Mouse (Mus musculus) midbrain, embryonic 11.5 days (tissue): Measurements from ENCODE around the gene Tmem88. TPM values are rescaled to one million over a fixed set of nuclear protein-coding genes. Genes with fewer than 3 reads are reported as not detected.

ENCODE experiments used
- ATAC-seq: fragments of 200-750 bp; cut with Nextera tagmentation; 2 replicates; pipeline ENCODE4 v1.8.0; 2017; ENCODE audit warnings: moderate TSS enrichment, moderate library complexity; ENCODE audit not compliant: low FRiP score
- DNase-seq: peaks from one replicate; pipeline ENCODE4 v3.0.0; 2015; ENCODE audit warnings: low spot score; ENCODE audit errors: missing footprints
- H3K27ac ChIP-seq: fragments of 300-500 bp; sonication (generic); 2 replicates; pipeline ENCODE4 v1.5.1; 2014; ENCODE audit warnings: low read depth, low read length
- H3K27me3 ChIP-seq: fragments of 300-500 bp; sonication (generic); 2 replicates; pipeline ENCODE4 v1.6.1; 2014; ENCODE audit warnings: mild to moderate bottlenecking, low read length, moderate library complexity, mixed read lengths; ENCODE audit not compliant: control insufficient read depth, insufficient read depth
- H3K36me3 ChIP-seq: fragments of 300-500 bp; sonication (generic); 2 replicates; pipeline ENCODE4 v1.6.1; 2014; ENCODE audit warnings: mild to moderate bottlenecking, low read length, moderate library complexity, mixed read lengths; ENCODE audit not compliant: control insufficient read depth, insufficient read depth
- H3K4me1 ChIP-seq: fragments of 300-500 bp; sonication (generic); 2 replicates; pipeline ENCODE4 v1.6.1; 2014; ENCODE audit warnings: low read length; ENCODE audit not compliant: control insufficient read depth, insufficient read depth
- H3K4me2 ChIP-seq: fragments of 300-500 bp; sonication (generic); 2 replicates; pipeline ENCODE4 v1.6.1; 2014; ENCODE audit warnings: mild to moderate bottlenecking, moderate library complexity
- H3K4me3 ChIP-seq: fragments of 300-500 bp; sonication (generic); 2 replicates; pipeline ENCODE4 v1.5.1; 2014; ENCODE audit warnings: low read depth, low read length
- H3K9ac ChIP-seq: fragments of 300-500 bp; sonication (generic); 2 replicates; pipeline ENCODE4 v1.6.1; 2014; ENCODE audit warnings: low read length
- H3K9me3 ChIP-seq: fragments of 300-500 bp; sonication (generic); 2 replicates; pipeline ENCODE4 v1.6.1; 2016; ENCODE audit warnings: low read length; ENCODE audit not compliant: control insufficient read depth
- WGBS: fragments of 180-500 bp; shearing (Covaris S2); extraction: QIAGEN DNeasy Blood & Tissue Kit; methylation state at CpG from one replicate; pipeline ENCODE4 v1.1.7; 2014; 5-methylcytosine and 5-hydroxymethylcytosine counted together
- polyA plus RNA-seq: library from polyadenylated mRNA; unstranded; fragments of >200 nt; fragmentation: Nextera tagmentation; extraction: Ambion mirVana; gene quantifications from 2 replicates; pipeline ENCODE4 v1.2.1, GENCODE M21; 2014

Gene Tmem88
- polyA plus RNA-seq, 1 experiment from 2014 or later = 13.1 TPM

- Histone ChIP-seq H3K27ac (peak overlapping the region; percentile 95), H3K4me3 (peak overlapping the region; percentile 75), H3K27me3 (no peaks in the 10 kb centered on the region), H3K4me1 (peaks cover 32% of the 10 kb centered on the region), H3K36me3 (peaks cover 31% of the 10 kb centered on the region), H3K4me2 (peak overlapping the region; percentile 91), H3K9me3 (no peaks in the 10 kb centered on the region), H3K9ac (peak overlapping the region; percentile 90)
- WGBS = 0% methylated on average over 33 of the region's 33 CpGs
- ATAC-seq (peak; percentile 73), DNase-seq (peak; percentile 97)
These were observed 10.7 kb upstream of the Tmem88 start for GRCm38 (mm10) chr11:69408541-69409377.

GRCm38 (mm10) chr11:69407724-69408004, 9.6 kb upstream of the Tmem88 start:
- no peak for DNase-seq
- H3K4me1 ChIP-seq = peaks cover 21% of the 10 kb centered on the region
- no peak for ATAC-seq
- WGBS = 89% methylated on average over 4 of the region's 4 CpGs
- no peaks in the 10 kb centered on the region for H3K9me3 ChIP-seq
- H3K27me3 ChIP-seq = no peaks in the 10 kb centered on the region
- H3K4me2 ChIP-seq = no peak overlapping the region
- 0 out of 2 replicates have a peak overlapping the region, but pooled peaks have one; percentile 33 for H3K9ac ChIP-seq
- H3K36me3 ChIP-seq = peaks cover 34% of the 10 kb centered on the region
- H3K4me3 ChIP-seq = no peak overlapping the region
- H3K27ac ChIP-seq = no peak overlapping the region

GRCm38 (mm10) chr11:69406867-69407723, 9.1 kb upstream of the Tmem88 start:
- no peak overlapping the region for H3K27ac ChIP-seq
- WGBS = 91% methylated on average over 16 of the region's 16 CpGs
- H3K27me3 ChIP-seq = no peaks in the 10 kb centered on the region
- no peak overlapping the region for H3K4me3 ChIP-seq
- no peaks in the 10 kb centered on the region for H3K9me3 ChIP-seq
- peaks cover 36% of the 10 kb centered on the region for H3K36me3 ChIP-seq
- H3K4me1 ChIP-seq = peaks cover 15% of the 10 kb centered on the region
- no peak overlapping the region for H3K4me2 ChIP-seq
- ATAC-seq (no peak), DNase-seq (no peak)
- H3K9ac ChIP-seq = no peak overlapping the region

- H3K27ac ChIP-seq = no peak overlapping the region
- ATAC-seq = no peak
- WGBS = 91% methylated on average over 19 of the region's 19 CpGs
- no peak overlapping the region for H3K9ac ChIP-seq
- no peaks in the 10 kb centered on the region for H3K9me3 ChIP-seq
- H3K27me3 ChIP-seq = no peaks in the 10 kb centered on the region
- no peak overlapping the region for H3K4me2 ChIP-seq
- H3K36me3 ChIP-seq = peaks cover 39% of the 10 kb centered on the region
- no peak overlapping the region for H3K4me3 ChIP-seq
- H3K4me1 ChIP-seq = peaks cover 9% of the 10 kb centered on the region
- DNase-seq = no peak
These were observed 8.2 kb upstream of the Tmem88 start for GRCm38 (mm10) chr11:69406282-69406681.

GRCm38 (mm10) chr11:69405397-69406200, 7.6 kb upstream of the Tmem88 start:
- H3K9ac ChIP-seq = no peak overlapping the region
- no peak overlapping the region for H3K27ac ChIP-seq
- peaks cover 2% of the 10 kb centered on the region; the same call in 1 of the 2 replicates for H3K27me3 ChIP-seq
- H3K9me3 ChIP-seq = no peaks in the 10 kb centered on the region
- WGBS = 92% methylated on average over 24 of the region's 24 CpGs
- no peak overlapping the region for H3K4me3 ChIP-seq
- ATAC-seq = no peak
- DNase-seq = no peak
- H3K4me2 ChIP-seq = no peak overlapping the region
- peaks cover 9% of the 10 kb centered on the region for H3K4me1 ChIP-seq
- peaks cover 46% of the 10 kb centered on the region for H3K36me3 ChIP-seq

GRCm38 (mm10) chr11:69404595-69405396, 6.8 kb upstream of the Tmem88 start:
- no peak overlapping the region for H3K4me2 ChIP-seq
- H3K9ac ChIP-seq = no peak overlapping the region
- H3K9me3 ChIP-seq = no peaks in the 10 kb centered on the region
- peaks cover 15% of the 10 kb centered on the region for H3K4me1 ChIP-seq
- WGBS = 95% methylated on average over 21 of the region's 24 CpGs
- H3K27me3 ChIP-seq = peaks cover 10% of the 10 kb centered on the region
- DNase-seq = no peak
- ATAC-seq = no peak
- H3K27ac ChIP-seq = no peak overlapping the region
- peaks cover 54% of the 10 kb centered on the region for H3K36me3 ChIP-seq
- H3K4me3 ChIP-seq = no peak overlapping the region

GRCm38 (mm10) chr11:69403691-69404594, 5.9 kb upstream of the Tmem88 start:
- H3K9ac ChIP-seq = no peak overlapping the region
- H3K27ac ChIP-seq = no peak overlapping the region
- no peak overlapping the region for H3K4me2 ChIP-seq
- H3K27me3 ChIP-seq = peaks cover 13% of the 10 kb centered on the region
- 91% methylated on average over 38 of the region's 38 CpGs for WGBS
- ATAC-seq (no peak), DNase-seq (no peak)
- H3K36me3 ChIP-seq = peaks cover 57% of the 10 kb centered on the region
- no peak overlapping the region for H3K4me3 ChIP-seq
- peaks cover 18% of the 10 kb centered on the region for H3K4me1 ChIP-seq
- H3K9me3 ChIP-seq = no peaks in the 10 kb centered on the region
